Mouse (Mus musculus) cortical plate, adult 2 months (tissue): ENCODE measurements at regions not wholly inside any gene's neighbourhood (a gene's known extent, or its start where the extent isn't known, plus 50 kb on each side); places are given as distances from the start of the nearest gene placed in this dataset.

Experiments
- H3K27ac ChIP-seq: fragments of 200-500 bp; 2 replicates; pipeline ENCODE4 v1.5.1; 2012; ENCODE audit warnings: low read length, control low read depth, inconsistent platforms; ENCODE audit not compliant: insufficient read depth
- H3K4me1 ChIP-seq: fragments of 200-500 bp; 2 replicates; pipeline ENCODE4 v1.6.1; 2011; ENCODE audit warnings: low read length; ENCODE audit not compliant: control insufficient read depth, insufficient read depth
- H3K4me3 ChIP-seq: fragments of 200-500 bp; 2 replicates; pipeline ENCODE4 v1.5.1; 2011; ENCODE audit warnings: mild to moderate bottlenecking, low read length, control low read depth; ENCODE audit not compliant: insufficient read depth
- CTCF ChIP-seq: fragments of 200-500 bp; IDR thresholded peaks from 2 replicates; pipeline ENCODE4 v1.5.1; 2011; ENCODE audit warnings: mild to moderate bottlenecking, control low read depth, low read length; ENCODE audit not compliant: insufficient read depth; ENCODE audit errors: extremely low read depth
- POLR2A ChIP-seq: fragments of 200-500 bp; IDR thresholded peaks from 2 replicates; pipeline ENCODE4 v1.6.1; 2011; ENCODE audit warnings: mild to moderate bottlenecking, low read length, control low read depth; ENCODE audit not compliant: insufficient read depth; ENCODE audit errors: extremely low read depth

- no peak overlapping the region for H3K27ac ChIP-seq
- TF ChIP-seq POLR2A (no peak), CTCF (no peak)
Measured at GRCm38 (mm10) chr7:135877091-135877874, 161.1 kb upstream of the Mki67 start.

GRCm38 (mm10) chr7:135878750-135879149, 162.6 kb upstream of the Mki67 start:
- Histone ChIP-seq H3K4me1 (no peaks in the 10 kb centered on the region), H3K27ac (no peak overlapping the region), H3K4me3 (no peak overlapping the region)
- TF ChIP-seq POLR2A (no peak), CTCF (no peak)

More at GRCm38 (mm10) chr7:135877091-135877874, 161.1 kb upstream of the Mki67 start:
- Histone ChIP-seq H3K4me3 (no peak overlapping the region), H3K4me1 (no peaks in the 10 kb centered on the region)

- TF ChIP-seq POLR2A (no peak), CTCF (no peak)
- H3K4me1 ChIP-seq: no peaks in the 10 kb centered on the region
- no peak overlapping the region for H3K27ac ChIP-seq
- H3K4me3 ChIP-seq: no peak overlapping the region
Measured at GRCm38 (mm10) chr7:135880446-135880845, 164.3 kb upstream of the Mki67 start.

GRCm38 (mm10) chr7:135882306-135882705, 166.1 kb upstream of the Mki67 start:
- Histone ChIP-seq H3K27ac (no peak overlapping the region), H3K4me3 (no peak overlapping the region), H3K4me1 (no peaks in the 10 kb centered on the region)
- TF ChIP-seq POLR2A: no peak

GRCm38 (mm10) chr7:135888598-135888997, 172.4 kb upstream of the Mki67 start:
- H3K4me1 ChIP-seq: no peaks in the 10 kb centered on the region
- TF ChIP-seq POLR2A (no peak), CTCF (no peak)
- no peak overlapping the region for H3K4me3 ChIP-seq
- H3K27ac ChIP-seq: no peak overlapping the region

GRCm38 (mm10) chr7:135889016-135889726, 173.0 kb upstream of the Mki67 start:
- no peak overlapping the region for H3K4me3 ChIP-seq
- H3K27ac ChIP-seq: no peak overlapping the region
- TF ChIP-seq CTCF: peak; percentile 43
- no peak for TF ChIP-seq POLR2A
- H3K4me1 ChIP-seq: no peaks in the 10 kb centered on the region

GRCm38 (mm10) chr7:135898876-135899275, 182.7 kb upstream of the Mki67 start:
- TF ChIP-seq POLR2A (no peak), CTCF (no peak)
- Histone ChIP-seq H3K4me3 (no peak overlapping the region), H3K27ac (no peak overlapping the region), H3K4me1 (no peaks in the 10 kb centered on the region)

- Histone ChIP-seq H3K4me3 (no peak overlapping the region), H3K4me1 (no peaks in the 10 kb centered on the region), H3K27ac (no peak overlapping the region)
- TF ChIP-seq CTCF: no peak
- TF ChIP-seq POLR2A: no peak
Measured at GRCm38 (mm10) chr7:135899765-135900164, 183.6 kb upstream of the Mki67 start.

GRCm38 (mm10) chr7:135900861-135901321, 184.7 kb upstream of the Mki67 start:
- Histone ChIP-seq H3K27ac (no peak overlapping the region), H3K4me3 (no peak overlapping the region), H3K4me1 (no peaks in the 10 kb centered on the region)
- TF ChIP-seq CTCF (no peak), POLR2A (no peak)
